Mouse (Mus musculus) myocyte (in vitro differentiated cells): ENCODE measurements at regions not wholly inside any gene's neighbourhood (a gene's known extent, or its start where the extent isn't known, plus 50 kb on each side); places are given as distances from the start of the nearest gene placed in this dataset.

Source experiments
- CEBPB ChIP-seq: IDR thresholded peaks from 2 replicates; pipeline ENCODE4 v1.6.1; 2011; ENCODE audit warnings: mild to moderate bottlenecking, moderate library complexity; ENCODE audit not compliant: poor library complexity, insufficient read depth, severe bottlenecking
- E2F4 ChIP-seq: IDR thresholded peaks from one replicate; pipeline ENCODE4 v1.6.1; 2011; ENCODE audit warnings: mild to moderate bottlenecking, control low read depth, moderate library complexity; ENCODE audit not compliant: insufficient read depth
- MAX ChIP-seq: IDR thresholded peaks from one replicate; pipeline ENCODE4 v1.6.1; 2011; ENCODE audit warnings: low read depth, mild to moderate bottlenecking, control low read depth
- MYOD1 ChIP-seq, 3 experiments: IDR thresholded peaks; one replicate each; pipeline ENCODE4 v1.6.1; 2011; ENCODE audit warnings: control low read depth in 2 of 3, low read depth in 2 of 3, mild to moderate bottlenecking in 2 of 3, moderate library complexity in 1 of 3; ENCODE audit not compliant: insufficient read length in 2 of 3, control insufficient read depth in 1 of 3
- MYOG ChIP-seq, 3 experiments: IDR thresholded peaks; one replicate each; pipeline ENCODE4 v1.6.1; 2011; ENCODE audit warnings: control low read depth in 2 of 3, low read depth in 2 of 3, mild to moderate bottlenecking in 2 of 3; ENCODE audit not compliant: insufficient read length in 2 of 3, control insufficient read depth in 1 of 3, insufficient read depth in 1 of 3
- POLR2A ChIP-seq: IDR thresholded peaks from one replicate; pipeline ENCODE4 v1.6.1; 2011; ENCODE audit warnings: low read depth, mild to moderate bottlenecking, control low read depth, moderate library complexity; ENCODE audit not compliant: insufficient read length
- POLR2AphosphoS2 ChIP-seq: IDR thresholded peaks from one replicate; pipeline ENCODE4 v1.6.1; 2011; ENCODE audit warnings: low read depth, control low read depth; ENCODE audit not compliant: insufficient read length
- REST ChIP-seq: IDR thresholded peaks from one replicate; pipeline ENCODE4 v1.6.1; 2011; ENCODE audit warnings: mild to moderate bottlenecking, control low read depth, moderate library complexity; ENCODE audit not compliant: insufficient read depth, insufficient read length
- SRF ChIP-seq: IDR thresholded peaks from one replicate; pipeline ENCODE4 v1.6.1; 2011; ENCODE audit warnings: low read depth; ENCODE audit not compliant: control insufficient read depth, insufficient read length
- TCF12 ChIP-seq: IDR thresholded peaks from one replicate; pipeline ENCODE4 v1.6.1; 2011; ENCODE audit warnings: mild to moderate bottlenecking, control low read depth; ENCODE audit not compliant: poor library complexity, insufficient read depth, severe bottlenecking
- TCF3 ChIP-seq: IDR thresholded peaks from one replicate; pipeline ENCODE4 v1.6.1; 2011; ENCODE audit warnings: low read depth, control low read depth; ENCODE audit not compliant: insufficient read length
- USF1 ChIP-seq: IDR thresholded peaks from one replicate; pipeline ENCODE4 v1.6.1; 2011; ENCODE audit warnings: low read depth, mild to moderate bottlenecking, control low read depth, moderate library complexity

DNA sequence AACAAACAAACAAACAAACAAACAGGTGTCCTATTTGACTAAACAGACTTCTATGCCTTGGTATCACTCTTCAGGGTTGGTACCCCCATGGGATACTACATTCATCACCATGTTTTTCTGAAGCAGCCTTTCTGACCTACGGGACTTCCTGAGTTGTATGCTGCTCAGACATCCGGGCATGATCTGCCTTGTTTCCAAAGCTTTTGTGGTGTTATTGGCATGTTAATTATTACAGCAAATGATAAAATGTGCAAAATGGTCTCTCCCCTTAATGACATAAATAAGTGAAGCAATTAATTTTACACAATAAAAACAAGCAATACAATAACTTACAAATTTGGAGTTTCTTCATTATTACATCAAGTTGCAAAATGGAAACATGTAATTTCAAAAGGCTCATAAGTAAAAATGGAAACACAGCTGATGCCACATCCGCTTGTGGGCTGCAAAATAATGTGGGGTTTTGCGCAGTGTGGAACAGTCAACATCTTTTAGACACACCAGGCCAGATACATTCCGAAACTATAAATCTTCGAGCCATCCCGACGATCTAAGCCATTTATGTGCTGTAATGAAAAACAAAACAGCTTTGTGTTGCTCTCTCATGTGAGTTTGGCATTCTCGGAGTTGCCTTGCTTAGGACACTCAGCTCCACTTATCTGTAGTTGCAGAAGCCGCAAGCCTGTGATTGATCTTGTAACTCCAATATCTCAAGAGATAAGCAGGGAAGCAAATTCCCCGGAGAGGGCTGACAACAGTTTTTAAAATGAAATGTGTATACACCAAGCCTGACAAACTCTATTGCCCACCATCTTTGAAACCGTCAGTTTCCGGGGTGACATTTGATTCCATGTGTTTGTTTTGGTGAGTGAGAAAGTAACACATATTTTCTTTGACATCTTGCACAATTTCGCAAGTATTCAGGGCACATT is 121.3 kb downstream of the Cdca7 start:
- TF ChIP-seq POLR2A (no peak), SRF (no peak), USF1 (no peak), E2F4 (no peak), REST (no peak), TCF12 (no peak), POLR2AphosphoS2 (no peak), MAX (no peak), CEBPB (no peak), MYOG (IDR thresholded peaks at IDR 0.05; ENCODE audit: control insufficient read depth in 1 of 3, insufficient read depth in 1 of 3, insufficient read length in 2 of 3, low read depth in 2 of 3) (no peak), MYOD1 (IDR thresholded peaks at IDR 0.05; ENCODE audit: control insufficient read depth in 1 of 3, insufficient read length in 2 of 3, low read depth in 2 of 3) (no peak), TCF3 (no peak)
